Mouse (Mus musculus) urinary bladder, postnatal 14 days (tissue): Measurements from ENCODE around the gene Nutf2.
"Not testable (repeated sequence)": the region's sequence is repeated elsewhere in the genome, so short reads cannot be mapped to it uniquely, and the experiment has no call there.

Experiments
- DNase-seq: peaks from one replicate; pipeline ENCODE4 v3.0.0; 2021; ENCODE audit warnings: low spot score

Nutf2 gene

DNA sequence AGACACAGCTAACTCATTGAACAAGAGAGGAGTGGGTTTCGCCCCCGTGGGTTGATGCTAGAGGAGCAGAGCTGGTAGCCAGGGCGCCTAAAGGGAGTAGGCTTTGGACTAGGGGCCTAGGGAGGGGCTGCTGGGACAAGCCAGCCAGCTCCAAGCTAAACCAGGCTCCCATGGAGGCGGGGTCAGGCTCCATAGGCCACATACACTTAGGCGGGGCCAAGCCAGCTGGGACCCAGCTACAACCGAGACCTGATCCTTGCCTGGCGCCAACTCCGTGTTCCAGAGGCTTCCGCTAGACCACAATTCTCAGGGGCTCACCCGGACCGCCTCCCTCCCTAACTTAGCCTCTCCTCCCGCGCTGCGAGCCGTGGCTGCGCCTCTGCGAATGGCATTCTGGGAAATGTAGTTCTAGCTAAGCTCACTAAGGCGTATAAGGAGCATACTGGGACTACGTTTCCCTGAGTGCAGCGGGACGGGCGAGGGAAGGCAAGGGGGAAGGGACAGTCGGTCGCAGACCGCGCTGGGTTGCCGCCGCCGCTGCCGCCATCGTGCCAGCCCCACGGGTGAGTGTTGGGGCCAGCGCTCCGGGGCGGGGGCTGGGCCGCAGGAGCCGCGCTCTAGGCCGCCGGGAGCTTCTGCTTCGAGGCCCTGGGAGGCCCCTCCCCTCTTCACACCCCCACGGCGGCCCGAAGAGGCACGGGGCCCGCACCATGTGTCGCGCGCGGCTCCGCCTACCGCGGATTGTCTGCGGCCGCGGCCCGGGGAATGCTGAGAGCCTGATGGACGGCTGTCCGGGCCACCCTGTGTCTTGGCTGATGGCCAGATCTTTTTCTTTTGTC is at the start of gene Nutf2:
Nutf2 (plus strand) TSS at position 438 of the 839 bp plus-strand sequence.
- DNase-seq: peak; percentile 95

DNA sequence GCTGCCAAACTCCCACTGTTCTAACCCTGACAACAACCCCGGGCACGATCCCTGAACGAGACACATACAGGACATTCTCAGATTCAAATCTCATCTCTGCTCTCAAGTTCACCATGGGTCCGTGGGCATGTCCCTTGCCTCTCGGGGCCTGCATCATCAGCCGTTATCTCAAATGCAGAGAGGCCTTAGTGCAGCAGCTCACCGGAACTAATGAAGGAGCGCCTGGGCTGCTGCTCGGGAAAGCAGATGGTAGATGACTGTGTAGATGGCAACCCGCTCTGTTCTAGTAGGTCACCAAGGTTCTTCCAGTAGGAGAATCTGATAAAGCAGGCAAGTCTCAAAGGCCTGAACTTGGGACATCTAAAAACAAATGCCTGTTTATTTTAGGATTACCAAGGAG is 49.3 kb upstream of the Nutf2 start:
- no peak for DNase-seq

DNA sequence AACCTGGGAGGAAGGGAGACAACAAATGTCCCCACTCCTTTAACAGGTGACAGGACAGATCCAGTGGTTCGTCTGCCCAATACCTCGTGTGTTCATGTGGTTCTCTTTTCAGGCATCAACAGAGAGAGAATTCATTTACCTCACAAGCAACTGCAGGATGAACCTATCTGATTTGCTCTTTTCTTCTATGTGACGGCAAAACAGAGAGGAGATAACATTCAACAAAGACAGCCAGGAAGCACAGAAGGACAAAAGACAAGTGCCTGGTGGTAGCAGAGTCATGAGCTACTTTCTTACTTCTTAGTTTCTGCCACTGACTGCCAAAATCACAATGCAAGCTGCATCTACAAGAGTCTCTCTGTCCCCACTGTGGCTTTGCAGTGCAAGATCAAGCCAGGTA is 48.8 kb upstream of the Nutf2 start:
- DNase-seq: no peak

DNA sequence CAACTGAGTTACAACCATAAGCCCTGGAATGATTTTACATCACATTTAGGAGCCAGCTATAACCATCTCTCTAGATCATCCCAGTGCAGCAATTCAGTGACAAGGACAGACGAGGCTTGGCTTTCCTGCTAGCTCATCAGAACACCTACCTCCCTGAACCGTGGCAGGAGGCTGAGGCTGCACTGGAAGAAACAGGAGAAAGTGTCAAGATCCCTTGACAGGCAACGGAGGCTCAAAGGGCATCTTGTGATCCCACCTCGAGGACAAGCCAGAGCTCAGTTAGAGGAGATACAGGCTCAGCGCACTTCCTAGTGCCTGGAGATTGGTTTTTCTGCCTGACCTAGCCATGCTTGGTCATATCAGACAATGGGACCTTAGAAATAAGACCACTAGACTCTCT is 47.9 kb upstream of the Nutf2 start:
- DNase-seq: no peak

DNA sequence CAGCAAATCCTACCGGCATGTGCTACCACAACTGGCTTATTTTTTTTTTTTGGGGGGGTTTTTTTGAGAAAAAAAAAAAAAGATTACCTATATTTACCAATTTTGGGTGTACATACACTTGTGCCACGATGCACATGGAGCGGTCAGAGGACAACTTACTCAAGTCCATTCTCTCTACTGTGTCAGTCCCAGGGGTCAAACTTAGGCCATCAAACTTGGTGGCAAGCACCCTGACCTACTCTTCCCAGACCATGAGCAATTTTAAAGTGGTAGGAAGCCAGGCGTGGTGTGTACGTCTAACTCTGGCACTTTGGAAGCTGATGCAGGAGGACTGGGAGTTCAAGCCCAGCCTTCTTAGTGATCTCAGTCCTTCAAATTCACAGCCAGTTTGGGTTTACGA is 47.1 kb upstream of the Nutf2 start:
- no peak for DNase-seq

DNA sequence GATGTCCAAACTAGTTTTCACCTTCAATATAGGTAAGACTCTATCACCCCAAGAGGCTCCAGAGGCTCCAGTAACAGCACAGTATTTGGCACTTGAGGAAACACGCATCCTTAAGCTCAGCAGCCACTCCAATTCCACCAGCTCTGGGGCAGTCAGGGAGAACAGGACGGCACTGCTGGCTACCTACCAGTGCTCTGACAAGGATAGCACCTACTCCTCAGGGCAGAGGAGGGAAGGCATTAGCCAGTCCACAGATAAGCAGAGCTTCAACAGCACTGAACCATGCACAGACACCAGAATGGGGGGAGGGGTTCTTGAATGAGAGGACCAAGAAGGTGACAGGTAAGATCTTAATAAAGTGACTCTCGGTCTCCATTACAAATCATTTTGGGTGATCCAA is 40.7 kb upstream of the Nutf2 start:
- no peak for DNase-seq

DNA sequence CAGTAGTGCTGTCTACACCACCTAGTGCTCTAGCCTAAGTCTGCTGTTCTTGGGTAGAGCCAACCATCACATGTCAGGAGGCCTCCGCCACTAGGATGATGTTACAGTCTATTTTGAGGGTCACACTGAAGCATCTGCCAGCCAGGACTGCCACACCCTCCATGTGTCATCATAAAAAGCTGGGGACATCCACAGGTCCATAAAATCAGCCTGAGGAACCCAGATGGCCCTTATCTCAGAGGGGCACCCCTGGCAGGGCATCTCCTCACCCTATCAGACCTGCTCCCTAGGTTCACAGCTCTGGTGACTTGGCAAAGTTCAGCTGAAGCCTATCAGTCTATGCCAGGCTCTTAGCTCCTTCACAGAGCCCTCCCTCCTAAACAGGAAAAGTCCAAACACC is 39.5 kb upstream of the Nutf2 start:
- no peak for DNase-seq

DNA sequence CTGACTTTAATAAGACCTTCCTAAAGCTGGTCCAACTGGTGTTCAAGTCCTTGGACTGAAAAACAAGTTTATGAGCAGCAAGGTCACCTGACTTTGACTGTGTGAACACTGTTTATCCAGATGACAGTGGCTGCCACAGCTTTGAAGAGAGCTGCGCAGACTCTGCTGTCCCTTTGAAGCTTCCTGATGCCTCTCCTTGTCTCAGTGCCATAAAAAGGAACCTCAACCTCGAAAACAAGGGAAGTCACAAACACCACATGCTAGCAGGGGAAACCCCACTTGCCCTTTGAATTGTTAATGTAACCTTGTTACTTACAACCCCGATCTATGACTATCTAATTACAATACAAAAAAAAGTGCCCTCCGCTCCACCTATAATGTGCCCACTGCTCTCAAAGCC is 34.9 kb upstream of the Nutf2 start:
- DNase-seq: no peak

DNA sequence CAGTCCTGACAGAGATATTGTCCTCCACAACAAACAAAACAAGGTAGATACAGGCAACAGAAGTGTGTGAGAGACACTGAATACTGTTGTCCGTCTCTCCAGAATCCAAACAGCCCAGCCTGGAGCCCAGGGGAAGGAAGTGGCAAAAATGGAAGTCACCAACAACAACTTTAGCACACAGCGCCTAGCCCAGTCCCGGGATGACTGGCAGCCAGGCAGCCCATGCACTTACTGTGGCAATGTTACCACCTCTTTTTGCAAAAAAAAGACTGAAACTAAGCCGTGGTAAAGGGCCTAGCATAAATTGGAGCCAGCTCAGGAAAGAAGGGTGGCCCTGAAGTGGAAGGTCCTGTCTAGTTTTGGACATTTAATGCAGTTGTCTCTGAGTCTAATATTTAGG is 34.0 kb upstream of the Nutf2 start:
- no peak for DNase-seq

DNA sequence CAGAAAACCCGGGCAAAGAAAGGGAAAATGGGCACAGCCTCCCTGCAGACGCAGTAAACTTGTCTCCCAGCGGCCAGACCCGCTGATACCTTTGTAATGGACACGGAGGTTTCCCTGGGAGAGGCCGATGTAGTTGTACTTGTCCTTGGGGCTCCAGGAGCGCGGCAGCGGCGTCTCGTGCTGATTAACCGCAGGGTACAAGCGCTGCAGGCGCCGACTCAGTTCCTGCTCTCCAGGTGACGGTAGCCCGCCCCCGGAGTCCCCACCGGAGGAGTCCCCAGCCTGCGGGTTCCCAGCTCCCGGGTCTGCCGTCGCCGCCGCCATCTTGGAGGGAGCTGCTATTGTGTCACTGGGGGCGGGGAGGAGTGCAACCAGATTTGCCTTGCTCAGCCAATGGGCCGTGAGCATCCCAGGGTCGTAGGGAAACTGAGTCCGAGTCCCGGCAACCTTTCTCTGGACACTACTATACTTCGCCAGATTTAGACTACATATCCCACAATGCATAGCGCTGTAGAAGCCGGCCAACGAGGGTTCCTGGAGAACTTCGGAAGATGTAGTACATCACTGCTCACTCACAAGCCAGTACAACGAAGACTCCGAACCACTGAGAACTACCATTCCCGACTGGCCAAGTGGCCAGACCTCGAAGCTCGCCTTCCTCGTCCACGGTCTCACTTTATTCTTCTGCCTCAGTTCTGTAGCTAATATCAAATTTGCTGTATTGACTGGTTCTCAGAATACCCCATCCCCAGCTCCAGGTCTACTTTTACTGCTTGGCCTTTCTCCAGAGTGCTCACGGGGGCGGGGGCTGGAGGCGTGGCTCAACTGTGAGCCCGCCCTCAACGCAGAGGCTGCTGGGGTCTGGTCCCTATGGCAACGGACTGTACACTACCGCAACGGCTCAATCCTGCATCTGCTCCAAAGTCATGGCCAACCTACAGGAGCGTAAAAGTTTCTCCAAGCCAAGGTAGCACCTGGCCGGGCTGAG is 33.2 kb upstream of the Nutf2 start, which contains the start of the genes Ranbp10 and Tsnaxip1:
Ranbp10 (minus strand) TSS at position 490 of the 988 bp plus-strand sequence.
Tsnaxip1 (plus strand) TSS at position 871 of the 988 bp plus-strand sequence.
- DNase-seq: peak; percentile 96

DNA sequence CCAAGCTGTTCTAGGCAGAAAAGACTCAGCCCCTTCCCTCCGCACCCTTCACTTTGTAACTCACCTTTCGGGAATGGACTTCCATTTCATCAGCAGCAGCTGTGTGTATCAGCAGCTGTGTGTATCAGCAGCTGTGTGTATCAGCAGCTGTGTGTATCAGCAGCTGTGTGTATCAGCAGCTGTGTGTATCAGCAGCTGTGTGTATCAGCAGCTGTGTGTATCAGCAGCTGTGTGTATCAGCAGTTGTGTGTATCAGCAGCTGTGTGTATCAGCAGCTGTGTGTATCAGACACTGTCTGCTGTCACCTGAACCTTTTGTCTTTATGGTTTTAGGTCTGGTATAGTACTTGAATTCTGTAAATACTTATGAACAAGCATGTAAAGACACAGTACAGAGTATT is 26.6 kb upstream of the Nutf2 start:
- DNase-seq: not testable (repeated sequence)

DNA sequence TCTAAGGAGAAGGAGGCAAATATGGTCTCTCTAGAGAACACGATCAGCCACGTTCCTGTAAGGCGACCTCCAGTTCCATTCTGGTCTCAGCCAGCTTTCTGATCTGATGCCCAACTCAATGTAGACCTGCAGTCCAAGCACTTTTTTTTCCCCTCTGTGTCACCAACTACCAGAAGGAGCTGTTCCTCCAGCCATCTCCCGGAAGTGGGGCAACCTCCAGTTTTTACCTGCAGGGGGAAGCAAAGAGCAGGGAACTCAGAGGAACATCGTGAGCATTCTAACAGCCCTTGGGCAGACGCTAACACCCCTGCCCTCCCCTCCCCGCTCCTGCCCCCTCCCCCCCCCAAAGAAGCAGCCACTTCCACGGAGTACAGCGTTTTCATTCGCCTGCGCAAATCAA is 25.1 kb upstream of the Nutf2 start:
- peak; percentile 85 for DNase-seq

DNA sequence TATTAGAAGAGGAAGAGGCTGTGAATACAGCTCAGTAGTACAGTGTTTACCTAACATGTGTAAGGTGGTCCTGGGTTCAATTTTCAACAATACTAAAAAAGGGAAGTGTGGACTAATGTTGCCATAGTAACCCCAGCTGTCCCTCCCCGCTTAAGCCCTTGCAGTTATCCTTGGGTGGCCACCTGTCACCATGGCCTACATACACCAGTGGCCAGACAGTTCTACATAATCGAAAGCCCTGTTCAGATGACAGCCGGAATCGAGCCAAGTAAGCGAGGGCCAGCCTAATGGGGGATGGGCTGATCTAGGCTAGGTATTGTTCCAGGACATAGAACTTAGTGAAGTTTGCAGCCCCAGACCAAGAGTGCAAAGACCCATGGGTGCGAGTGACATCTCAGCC is 23.4 kb upstream of the Nutf2 start:
- no peak for DNase-seq

DNA sequence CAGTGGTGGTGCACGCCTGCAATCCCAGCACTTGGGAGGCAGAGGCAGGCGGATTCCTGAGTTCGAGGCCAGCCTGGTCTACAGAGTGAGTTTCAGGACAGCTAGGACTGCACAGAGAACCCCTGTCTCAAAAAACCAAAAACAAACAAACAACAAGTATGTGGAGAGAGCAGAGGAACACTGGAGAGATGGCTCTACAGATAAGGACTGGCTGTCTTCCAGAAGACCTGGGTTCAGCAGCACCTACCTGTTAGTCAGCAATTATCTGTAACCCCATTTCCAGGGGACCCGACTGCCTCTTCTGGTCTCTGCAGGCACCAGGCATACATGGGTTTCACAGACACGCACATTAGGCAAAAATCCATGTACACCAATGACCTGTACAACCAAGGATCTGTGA is 21.2 kb upstream of the Nutf2 start:
- no peak for DNase-seq

DNA sequence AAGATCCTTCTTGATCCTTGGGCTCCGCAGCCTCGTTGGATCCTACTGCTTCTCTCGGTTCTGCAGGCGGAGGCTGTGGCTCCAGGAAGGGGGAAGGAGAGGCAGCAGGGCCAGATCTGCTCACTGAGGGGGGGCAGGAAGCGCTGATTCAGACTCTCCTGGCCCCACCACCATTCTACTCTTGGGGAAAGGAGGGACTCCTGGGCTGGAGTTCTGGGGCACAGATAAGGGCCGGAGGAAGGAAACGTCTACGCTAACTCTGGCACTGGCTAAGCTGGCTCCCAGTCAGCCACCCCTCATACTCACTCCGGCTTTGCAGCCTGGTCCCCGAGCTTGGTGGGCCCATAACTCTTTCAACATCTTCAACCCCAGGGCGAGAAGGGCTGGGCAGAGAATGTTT is 13.7 kb upstream of the Nutf2 start:
- DNase-seq: no peak

DNA sequence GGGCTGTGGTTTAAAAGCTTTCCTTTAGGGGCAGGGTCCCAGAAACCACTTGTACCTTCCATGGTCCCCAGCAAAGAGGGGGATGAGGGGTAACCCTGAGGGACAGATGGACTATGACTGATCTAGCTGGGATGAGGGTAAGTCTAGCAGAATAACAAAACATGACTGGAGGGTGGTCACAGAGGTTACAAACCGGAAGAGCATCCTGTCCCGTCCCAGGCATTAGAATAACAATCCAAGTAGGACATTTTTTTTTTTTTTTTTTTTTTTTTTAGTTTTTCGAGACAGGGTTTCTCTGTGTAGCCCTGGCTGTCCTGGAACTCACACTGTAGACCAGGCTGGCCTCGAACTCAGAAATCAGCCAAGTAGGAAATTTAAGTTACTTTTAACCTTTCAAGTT is 10.4 kb upstream of the Nutf2 start:
- no peak for DNase-seq

DNA sequence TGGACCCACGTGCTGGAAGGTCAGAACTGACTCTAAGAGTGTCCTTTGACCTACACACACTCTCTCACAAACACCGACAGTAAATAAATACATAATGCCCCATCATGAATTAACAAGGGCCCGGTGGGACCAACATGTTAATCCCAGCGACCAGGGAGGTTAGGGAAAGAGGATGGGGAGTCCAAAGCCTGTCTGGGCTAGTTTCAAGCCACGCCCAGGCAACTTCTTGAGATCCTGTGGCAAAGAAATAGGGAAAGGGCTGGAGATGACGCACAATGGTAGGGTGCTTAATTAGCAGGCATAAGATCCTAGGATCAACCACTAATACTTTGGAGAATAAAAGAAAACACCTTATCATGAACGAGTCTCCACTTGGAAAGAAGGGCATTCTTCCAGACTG is 9.8 kb upstream of the Nutf2 start:
- DNase-seq: no peak

DNA sequence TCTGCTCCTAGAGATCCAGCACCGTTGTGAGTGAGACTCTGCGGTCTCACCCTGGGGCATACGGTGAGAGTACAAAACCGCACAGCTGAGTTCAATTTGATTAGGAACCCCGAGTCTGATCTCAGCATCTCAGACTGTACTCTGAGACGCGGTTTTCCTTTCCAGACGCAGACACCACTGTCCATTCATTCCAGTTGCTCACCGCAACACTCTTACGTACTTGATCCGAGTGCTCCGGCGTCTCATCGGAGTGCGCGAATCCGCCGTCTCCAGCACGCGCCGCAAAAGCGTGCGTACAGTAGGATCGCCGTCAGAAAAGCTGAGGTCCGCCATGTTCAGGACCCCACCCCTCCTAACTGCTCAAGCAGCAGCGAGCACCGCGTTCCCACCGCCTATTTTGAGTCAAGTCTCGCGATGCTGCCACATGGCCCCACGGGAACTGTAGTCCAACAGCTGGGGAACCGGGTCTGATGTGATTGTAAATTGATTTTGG is 8.7 kb upstream of the Nutf2 start:
- peak; percentile 91 for DNase-seq

DNA sequence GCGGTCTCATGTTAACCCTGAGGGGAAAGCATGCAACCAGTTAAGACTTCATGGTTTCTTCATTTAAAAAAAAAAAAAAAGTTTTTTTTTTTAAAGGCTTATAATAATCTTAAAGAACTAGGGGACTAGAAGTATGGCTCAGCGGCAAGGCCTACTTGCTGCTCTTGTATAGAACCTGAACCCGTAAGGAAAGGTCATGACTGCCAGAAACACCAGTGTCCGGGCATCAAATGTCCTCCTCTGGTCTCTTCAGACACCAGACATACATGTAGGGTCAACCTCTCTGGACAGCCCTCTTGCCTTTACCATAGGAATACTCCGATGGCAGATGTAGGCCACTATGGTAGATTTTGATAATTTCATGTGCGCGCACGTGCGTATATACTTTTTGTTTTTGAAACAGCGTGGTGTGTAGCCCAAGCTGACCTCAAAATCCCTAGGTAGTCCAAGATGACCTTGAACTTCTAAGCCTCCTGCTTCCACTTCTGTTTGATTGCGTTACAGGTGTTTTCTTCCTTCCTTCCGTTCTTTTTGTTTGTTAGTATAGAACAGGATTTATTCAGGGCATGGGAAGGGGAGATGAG is 8.1 kb upstream of the Nutf2 start:
- no peak for DNase-seq

DNA sequence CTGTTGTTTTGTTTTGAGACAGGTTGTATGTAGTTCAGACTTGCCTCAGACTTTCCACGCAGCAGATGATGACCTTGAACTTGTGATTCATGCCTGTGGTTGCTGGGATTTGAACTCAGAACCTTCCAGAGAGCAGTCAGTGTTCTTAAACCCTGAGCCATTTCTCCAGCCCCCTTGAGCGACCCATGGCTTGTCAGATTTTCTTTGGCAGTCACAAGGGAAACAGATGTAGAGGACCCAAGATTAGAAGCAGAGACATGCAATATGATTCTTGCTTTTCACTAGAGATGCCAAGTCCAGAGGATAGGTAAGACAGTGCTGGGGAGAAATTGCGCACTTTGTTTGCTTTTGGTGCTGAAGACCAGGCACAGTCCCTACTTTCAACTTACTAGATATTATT is 7.2 kb upstream of the Nutf2 start, which contains the start of gene Cenpt:
Cenpt (minus strand) TSS at position 101 of the 400 bp plus-strand sequence.
- DNase-seq: no peak

DNA sequence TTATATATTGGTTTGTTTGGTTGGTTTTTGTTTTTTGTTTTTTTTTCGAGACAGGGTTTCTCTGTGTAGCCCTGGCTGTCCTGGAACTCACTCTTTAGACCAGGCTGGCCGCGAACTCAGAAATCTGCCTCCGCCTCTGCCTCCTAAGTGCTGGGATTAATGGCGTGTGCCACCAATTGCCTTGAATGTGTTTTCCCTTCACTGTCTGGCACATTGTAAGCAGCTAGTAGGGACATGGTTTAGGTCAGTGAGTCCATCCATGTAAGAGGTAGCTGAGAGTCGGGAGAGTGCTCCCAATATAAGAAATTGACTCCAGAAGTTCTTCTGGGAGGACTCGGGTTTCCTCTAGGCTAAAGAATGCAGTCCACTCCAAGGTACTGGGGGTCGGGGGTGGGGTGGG is 6.1 kb upstream of the Nutf2 start:
- DNase-seq: no peak

DNA sequence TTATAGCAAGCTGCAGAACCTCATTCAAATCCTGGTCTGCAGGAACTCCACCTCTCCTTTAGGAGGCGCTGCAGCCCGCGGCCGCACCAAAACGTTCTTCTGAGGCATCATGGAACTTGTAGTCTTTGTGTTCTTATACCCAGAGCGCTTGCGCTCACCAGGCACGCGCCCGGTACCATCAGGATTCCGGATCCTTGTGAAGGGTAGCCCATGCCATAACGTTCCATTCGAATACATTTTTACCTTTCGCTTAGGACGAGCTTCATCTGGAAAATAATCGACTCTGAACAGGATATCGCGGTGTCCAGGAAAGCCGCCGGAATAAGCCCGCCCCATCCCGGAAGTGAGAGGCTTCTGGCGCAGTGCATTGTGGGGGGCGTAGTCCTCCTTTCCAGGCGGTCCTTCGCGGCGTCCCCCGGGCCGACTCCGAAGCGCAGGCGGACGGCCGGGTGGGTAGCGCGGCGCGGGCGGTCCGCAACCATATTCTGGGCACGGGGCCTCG is 5.6 kb upstream of the Nutf2 start, which contains the start of gene Thap11:
Thap11 (plus strand) TSS at position 418 of the 502 bp plus-strand sequence.
- peak; percentile 92 for DNase-seq
